Mouse (Mus musculus): ENCODE data around the gene Mrps16.

Mrps16 gene

DNA sequence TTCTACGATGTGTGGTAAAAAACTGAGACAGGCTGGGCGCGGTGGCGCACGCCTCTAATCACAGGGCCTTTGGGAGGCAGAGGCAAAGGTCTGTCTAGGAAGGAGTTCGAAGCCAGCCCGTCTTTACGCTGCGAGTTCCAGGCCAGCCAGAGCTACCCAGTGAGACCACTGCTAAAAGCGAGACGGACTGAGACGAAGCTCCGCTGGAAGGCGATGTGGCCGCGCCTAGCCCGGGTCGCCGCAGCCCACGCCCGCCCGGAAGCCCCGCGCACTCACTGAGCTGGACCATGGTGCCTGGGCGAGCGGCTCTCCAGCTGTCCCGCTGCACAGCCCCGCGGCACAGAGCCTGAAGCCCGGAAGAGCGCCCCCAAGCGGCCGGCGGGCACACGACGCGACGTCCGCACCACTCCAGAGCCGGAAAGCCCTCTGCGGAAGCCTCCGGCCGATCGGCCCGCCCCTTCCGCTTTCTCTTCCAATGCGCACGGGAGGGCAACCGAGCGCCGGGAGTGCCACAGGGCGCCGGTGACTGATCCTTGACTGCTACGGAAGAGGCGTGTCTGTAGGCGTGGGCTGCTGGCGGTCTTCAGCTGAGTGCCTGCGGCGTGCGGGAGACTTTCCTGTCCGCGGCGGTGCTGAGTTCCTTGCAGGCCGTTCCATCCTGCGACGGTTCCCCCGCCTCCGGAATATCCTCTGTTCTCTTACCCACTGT is at the start of gene Mrps16:
Gene Mrps16 (minus strand): TSS at position 430 of the 709 bp plus-strand sequence.
- in situ Hi-C loops (cut with MboI, MseI): no loop called here

DNA sequence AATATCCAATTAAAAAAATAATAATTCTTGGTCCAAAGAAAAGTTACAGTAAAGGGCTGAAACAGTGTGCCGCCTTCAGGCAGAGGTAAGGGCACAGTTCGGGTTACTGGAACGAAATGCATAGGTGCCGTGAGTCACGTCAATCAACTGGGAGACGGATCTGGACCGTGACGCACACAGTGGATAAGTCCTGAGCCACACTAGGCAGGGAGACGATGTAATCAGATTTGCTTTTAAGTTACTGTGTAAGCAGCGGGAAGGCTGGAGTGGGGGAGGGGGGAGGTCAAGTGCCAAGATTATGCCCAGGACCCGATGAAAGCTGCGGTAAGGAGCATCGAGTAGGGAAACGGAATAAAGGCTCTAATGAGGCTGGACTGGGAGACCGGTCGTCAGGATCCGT is 48.8 kb upstream of the Mrps16 start:
- in situ Hi-C loops (cut with MboI, MseI): no loop called here

DNA sequence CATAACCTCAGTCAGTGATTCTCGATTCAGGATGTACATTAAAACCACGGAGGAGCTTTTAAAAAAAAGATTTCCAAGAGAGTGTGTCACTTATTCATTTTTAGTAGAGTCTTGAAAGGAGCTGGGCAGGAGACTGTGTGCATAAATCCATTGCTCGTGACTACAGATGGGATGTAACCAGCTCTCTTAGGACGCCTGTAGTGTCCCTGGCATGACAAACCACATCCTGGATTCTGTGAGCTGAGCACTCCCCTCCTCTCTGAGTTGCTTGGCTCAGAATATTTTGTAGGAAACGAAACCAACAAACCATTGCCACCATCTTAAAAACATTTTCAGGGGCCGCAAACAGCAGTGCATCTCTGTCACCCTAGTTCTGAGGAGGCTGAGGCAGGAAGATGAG is 43.5 kb upstream of the Mrps16 start:
- in situ Hi-C loops (cut with MboI, MseI): no loop called here

DNA sequence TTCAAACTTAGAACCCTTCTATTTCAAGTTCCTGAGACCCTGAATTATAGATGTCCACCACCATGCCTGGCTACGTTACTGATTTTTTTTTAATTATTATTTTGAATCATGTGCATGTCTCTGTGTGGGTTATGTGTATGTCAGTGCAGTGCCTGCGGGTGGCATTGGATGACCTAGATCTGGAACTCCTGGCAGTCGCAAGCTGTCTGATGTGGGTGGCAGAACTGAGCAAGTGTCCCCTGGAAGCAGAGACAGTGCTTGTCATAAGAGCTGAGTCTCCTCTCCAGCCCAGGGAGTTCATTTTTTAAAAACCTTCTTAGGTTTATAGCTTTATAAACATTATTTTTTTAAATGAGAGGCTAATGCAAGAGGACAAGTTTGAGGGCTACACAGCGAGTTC is 39.0 kb upstream of the Mrps16 start:
- in situ Hi-C loops (cut with MboI, MseI): no loop called here

DNA sequence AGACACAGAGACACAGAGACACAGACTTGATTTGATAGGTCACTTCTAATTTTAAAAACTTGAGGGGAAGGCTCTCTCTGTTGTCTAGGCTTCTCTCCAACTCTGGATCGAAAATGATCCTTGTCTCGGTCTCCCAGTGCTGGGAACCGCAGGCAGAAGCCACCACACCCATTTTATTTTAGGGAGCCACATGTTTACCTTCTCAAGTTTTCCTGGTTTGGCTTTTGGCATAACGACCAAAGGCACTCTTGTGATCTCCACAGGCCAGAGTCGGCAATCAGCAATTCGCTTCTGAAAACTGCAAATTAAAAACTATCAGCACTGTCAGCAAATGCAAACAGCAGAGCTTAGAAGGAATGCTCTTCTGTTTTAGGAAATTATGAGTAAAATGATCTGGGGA is 38.3 kb upstream of the Mrps16 start:
- in situ Hi-C loops (cut with MboI, MseI): no loop called here

DNA sequence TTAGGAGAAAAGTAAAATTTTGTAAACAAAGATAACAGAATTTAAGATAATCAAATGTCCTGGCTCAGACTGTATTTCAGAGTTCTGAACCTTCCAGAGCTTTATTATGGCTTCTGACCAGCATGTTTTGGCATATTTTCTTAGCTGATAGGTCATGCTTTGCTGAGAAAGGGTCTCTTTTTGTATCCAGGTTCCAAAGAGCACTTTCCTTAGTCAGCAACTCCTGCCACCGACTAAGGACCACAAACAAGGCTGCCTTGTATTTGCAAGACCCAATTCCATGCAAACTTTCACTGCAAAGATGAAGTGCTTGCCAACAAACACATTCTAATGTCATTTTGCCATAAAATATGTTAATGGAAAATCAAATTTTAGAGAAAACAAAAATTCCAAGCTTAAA is 36.4 kb upstream of the Mrps16 start:
- in situ Hi-C loops (cut with MboI, MseI): no loop called here

DNA sequence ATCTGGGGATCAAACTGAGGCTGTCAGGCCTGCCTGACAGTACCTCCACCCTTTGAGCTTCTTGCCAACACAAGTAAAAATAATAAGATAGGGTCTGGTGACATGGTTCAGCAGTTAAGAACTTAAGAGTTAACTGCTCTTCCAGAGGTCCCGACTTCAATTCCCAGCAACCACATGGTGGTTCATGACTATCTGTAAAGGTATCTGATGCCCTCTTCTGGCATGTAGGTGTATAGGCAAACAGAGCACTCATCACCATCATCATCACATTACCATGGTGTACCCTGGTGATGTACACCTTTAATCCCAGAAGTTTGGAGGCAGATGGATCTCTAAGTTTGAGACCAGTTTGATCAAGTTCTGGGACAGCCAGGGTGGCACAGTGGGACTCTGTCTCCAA is 35.2 kb upstream of the Mrps16 start:
- in situ Hi-C loops (cut with MboI, MseI): no loop called here

DNA sequence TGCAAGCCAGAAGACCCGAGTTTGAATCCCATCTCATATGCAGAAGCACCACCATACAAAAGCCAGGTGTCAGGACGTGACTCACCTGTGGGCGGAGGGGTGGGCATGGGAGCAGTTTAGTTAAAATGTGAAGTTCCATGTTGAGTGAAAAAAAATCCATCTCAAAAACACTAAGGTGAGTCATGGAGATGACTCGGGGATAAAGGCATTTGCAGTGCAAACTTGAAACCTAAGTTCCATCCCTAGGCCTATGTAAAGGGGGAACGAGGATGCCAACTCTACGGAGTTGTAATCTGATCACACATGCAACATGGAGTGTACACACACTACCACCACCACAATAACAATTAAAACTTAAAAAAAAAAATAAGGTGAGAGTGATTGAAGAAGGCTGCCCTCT is 29.6 kb upstream of the Mrps16 start:
- in situ Hi-C loops (cut with MboI, MseI): no loop called here

DNA sequence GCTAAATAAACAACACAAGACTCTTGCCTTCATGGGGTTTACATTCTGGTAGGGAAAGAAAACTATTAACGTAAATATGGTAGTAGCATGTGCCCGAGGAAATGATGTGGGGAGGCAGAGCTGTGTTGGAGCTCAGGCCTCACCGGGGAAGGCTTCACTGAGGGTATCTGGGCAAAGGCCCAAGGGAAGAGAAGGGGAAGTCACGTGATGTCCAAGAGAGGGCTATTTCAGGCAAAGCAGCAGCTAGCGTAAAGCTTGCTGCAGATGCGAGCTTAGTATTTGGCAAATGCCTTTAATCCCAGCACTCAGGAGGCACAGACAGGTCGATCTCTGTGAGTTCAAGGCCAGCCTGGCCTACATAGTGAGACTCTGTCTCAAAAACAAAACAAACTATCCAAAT is 28.8 kb upstream of the Mrps16 start:
- in situ Hi-C loops (cut with MboI, MseI): no loop called here

DNA sequence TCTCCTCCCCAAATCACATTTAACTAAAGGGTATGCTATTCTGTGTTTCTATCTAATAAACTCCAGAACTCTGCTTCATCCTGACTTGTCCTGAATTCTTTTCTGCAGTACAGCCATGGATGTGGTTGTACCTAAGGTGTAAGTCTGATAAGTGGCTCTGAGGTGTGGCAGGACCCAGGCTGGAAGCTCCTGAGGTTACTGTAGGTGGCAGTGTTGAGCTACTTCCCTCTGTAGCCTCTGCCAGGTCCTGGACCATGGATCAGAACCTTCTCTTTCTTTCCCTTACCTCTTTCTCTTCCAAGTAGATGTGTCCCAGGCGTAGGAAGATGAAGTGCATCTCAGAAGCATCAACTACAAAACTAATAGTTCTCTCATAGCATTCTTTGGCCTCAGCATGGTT is 6.6 kb upstream of the Mrps16 start:
- in situ Hi-C loops (cut with MboI, MseI): no loop called here

DNA sequence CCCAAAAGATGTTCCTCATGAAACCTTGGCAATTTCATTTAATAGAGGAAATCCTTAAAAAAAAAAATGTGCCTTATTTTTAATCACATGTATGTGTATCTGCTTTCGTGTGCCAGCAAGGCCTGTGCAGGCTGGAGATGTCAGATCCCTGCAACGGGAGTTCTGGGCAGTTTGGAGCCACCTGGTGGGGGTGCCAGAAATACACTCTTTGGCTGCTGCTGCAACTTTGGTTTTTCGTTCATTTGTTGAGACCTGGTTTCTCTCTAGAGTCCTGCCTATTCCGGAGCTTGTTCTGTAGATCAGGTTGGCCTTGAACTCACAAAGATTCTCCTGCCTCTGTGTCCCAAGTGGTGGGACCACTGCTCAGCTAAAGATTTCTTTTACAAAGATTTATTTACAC is 5.4 kb upstream of the Mrps16 start:
- in situ Hi-C loops (cut with MboI, MseI): no loop called here

DNA sequence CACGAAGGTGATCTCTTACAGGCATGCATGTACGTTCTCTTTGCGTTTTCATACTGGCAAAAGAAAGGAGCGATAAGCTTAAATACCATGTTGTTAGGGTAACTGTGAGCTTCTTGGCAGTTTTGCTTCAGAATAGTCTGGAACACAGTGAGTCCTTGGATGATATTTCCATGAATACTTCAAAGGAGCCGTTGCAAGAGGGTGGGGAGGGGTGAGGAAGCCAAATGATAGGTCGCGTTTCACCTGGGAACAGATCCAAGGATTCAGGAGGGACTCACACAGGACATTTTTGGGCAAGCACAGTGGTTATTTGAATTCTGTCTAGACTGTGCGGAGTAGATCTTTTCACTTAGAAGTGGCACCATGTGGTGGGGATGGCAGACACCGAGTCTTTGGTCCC is 3.8 kb upstream of the Mrps16 start:
- in situ Hi-C loops (cut with MboI, MseI): no loop called here

DNA sequence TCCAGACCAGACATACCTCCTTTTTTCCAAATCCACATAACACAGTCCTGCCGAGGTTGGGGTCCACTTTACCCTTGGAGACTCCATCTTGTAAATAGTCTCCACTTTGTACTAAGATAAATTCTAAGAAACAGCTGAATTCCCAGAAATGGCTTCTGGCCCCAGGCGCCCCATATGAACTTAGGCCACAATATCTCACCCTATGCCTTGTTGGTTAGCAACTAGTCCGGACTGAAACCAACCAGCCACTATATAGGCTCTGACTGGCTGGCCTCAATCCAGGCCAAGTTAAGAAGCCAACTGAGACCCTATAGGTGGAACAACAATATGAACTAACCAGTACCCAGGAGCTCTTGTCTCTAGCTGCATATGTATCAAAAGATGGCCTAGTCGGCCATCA is 1.1 kb downstream of the Mrps16 start:
- in situ Hi-C loops (cut with MboI, MseI): no loop called here

DNA sequence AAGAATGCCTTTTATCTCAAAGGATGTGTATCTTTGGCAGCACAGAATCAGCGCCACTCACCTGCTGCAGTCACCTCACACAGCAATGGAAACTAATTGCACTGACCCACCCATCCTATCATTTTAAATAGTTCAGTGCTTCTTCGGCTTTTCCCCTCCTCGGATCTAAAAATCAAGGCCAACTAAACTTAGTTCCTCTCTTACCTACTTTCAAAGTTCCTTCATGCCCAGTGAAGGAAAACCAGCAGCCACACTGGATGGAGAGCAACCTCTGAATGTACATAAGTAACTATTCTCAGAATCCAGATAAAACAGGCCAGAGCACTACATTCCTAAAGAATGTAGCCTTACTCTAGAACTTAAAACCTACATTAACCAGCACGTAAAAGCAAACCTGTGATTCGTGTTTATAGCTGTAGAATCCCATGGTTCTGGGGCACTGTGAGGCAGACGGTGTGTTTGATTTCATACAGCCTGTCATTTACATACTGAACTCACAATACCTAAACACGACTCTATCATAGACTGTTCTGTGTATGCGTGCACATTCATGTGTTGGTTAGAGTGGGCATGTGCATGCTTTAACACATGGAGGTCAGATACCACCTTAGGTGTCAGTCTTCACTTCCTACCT is 3.9 kb downstream of the Mrps16 start:
- in situ Hi-C loops (cut with MboI, MseI): no loop called here

DNA sequence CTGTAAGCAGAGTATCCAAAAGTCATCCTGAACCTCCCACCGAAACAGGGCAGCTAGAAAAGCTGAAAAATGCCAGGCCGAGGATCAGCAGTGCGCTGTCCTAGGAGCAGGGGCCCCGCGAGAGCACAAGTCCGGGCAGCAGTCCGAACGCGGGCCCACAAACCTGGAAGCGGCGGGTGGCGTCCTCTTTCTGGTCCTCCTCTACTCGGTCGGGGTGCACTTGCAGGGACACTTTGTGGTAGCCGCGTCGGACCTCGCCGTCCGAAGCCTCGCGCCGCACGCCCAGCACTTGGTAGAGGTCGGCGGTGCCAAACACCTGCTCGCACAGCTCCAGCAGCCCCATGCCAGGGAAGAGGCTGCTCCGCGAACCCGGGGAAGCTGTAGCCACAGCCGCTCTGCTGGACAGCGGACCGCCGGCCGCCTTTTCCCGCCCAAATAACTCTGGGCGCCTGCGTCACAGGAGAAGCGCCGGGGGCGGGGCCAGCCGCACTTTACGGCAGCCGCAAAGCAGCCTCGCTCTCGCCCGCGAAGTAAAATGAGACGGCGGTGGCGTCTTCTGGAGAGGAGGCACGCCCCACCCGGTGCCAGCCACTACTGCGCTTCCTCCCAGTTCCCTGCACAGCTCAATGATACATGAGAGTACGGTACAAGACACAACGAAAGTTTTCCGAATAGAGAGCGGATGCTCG is 4.8 kb downstream of the Mrps16 start, which contains the start of gene Dnajc9:
Gene Dnajc9 (minus strand): TSS at position 470 of the 689 bp plus-strand sequence.
- in situ Hi-C loops (cut with MboI, MseI): no loop called here

DNA sequence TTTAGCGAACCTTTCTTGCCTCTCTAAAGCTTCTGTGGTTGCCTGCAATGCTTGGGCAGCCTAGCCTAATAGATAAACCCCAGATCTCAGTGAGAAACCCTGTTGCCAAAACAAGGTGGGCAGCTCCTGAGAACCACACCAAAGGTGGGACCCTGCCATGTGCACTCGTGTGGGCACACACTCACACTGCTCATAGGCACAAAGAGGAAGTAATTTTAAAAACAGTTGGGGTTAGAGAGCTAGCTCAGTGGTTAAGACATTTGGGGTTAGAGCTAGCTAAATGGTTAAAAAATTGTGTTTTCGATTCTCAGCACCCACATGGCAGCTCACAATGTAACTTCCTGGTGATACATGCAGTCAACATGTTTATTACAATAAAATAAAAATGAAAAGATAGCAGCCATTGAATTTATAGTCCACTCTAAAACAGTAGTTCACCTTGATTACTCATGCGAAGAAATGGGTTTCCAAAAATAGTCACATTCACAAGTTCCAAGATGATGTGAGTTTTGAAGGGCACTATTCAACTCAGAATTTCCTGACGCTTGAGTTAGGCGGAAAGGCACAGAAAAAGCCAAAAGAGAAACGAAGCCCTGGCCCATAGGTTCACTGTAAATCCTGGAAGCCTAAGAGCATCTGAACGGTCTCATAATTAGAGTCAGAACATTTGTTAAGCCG is 13.5 kb downstream of the Mrps16 start:
- in situ Hi-C loops (cut with MboI, MseI): no loop called here

DNA sequence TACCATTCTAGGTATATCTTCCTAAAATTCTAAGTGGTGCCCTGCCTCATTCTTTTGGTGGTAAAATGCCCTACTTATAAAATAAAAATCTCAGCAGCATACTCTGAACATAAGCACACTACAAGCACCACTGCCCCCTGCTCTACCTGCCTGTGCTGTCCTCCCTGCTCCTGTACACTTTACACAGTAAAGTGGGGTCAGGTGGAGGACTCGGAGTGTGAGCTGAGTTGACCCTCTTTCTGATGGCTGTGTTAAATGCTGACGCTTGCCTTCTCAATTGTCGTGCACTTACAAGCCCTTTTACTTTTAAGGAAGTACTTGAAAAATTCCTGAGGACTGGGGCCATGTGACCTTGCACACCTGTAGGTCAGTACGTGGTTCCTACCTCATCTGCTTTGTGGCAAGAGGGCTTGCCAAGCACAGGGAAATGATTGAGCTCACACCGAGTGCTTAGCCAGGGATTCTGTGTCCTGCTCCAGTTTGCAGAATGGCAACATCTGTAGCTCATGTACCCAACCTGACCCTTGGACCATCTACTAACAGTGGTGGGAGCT is 14.3 kb downstream of the Mrps16 start:
- in situ Hi-C loops (cut with MboI, MseI): no loop called here

DNA sequence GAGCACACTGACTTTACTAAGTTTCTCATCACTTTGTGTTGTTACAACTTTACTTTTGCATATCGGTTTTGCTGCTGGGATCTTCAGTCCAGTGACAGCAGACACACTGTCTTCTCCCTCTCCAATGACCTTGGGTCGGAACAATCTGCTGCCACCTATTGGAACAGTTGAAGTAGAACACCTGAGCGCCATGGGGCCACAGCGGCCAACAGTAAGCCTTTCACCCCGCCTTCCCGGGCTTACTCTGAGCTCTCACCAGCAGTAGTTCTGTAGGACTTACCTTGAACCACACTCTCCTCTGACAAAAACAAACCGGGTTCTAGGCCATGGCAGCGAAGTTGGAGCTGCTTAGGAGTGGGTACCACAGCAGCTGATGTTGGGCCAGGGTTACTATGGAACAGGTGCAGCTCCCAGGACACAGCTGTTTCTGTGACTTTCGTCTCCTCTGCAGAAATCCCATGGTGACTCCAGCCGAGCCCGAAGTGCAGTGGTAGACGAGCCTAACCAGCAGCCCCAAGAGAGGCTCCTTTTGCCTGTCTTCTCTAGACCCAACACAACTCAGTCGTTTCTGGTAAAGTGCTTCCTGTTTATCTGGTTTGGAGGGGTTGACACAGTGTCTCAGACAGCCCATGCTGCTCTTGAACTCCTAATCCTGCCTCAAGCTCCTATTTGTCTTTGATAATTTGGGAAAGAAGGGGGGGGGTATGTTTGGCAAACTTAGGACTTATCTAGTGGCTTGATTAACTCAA is 14.9 kb downstream of the Mrps16 start:
- in situ Hi-C loops (cut with MboI, MseI): no loop called here

DNA sequence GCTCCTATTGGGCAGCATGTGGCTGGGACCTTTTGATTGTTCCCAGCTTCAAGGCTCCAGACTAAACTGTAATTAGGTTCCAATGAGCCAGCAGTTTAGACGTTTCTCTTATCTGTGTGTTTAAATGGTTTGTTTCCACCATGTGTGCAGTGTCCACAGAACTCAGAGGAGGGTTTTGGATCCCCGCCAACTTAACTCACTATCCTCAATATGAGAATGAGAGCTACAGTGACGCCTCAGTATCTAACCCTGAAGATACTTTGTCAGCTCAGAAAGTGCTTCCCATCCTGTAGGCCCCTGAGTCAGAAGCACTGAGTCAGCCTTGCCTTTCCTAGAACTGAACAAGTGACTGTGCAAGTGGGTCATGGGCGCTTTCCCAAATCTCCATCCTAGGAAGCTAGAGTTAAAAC is 16.3 kb downstream of the Mrps16 start:
- in situ Hi-C loops (cut with MboI, MseI): no loop called here

DNA sequence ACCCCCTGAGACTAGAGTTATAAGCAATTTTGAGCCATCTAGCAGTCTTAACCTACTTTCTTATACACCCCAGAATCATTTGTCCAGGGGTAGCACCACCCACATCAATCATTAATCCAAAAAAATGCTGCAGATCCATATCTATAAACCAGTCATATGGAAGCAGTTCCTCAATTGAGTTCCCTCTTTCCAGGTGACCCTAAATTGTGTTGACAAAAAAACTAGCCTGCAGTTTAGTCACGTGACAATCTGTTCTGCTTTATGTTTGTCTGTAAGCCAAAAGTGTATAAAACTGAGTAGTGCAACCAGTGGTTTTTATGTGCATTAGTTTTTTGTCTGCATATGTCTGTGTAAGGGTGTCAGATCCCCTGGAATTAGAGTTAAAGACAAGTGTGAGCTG is 21.6 kb downstream of the Mrps16 start:
- in situ Hi-C loops (cut with MboI, MseI): no loop called here

DNA sequence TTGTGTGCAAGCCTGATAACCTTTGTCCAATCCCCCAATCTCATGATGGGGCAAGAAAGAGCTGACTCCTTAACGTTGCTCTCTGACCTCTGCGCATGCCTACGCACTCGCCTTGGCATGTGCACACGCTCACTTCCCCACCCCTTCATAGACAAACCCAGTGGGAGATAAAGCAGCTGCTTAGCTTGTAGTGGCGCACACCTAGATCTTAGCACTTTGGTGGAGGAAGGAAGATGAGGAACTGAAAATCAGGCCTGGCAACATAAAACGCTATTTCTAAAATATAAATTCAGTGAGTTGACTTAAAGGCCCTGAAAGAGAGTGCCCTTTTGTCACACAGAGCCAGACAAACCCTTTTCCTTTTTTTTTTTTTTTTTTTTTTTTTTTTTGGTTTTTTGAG is 22.6 kb downstream of the Mrps16 start:
- in situ Hi-C loops (cut with MboI, MseI): no loop called here
